Mouse (Mus musculus) C2C12 (cell line): Measurements from ENCODE around the gene Txlna.

Source experiments
- CEBPB ChIP-seq: IDR thresholded peaks from one replicate; pipeline ENCODE4 v1.6.1; 2011; ENCODE audit warnings: low read depth, mild to moderate bottlenecking, control low read depth, moderate library complexity
- CTCF ChIP-seq: IDR thresholded peaks from one replicate; pipeline ENCODE4 v1.5.1; 2011; ENCODE audit not compliant: control insufficient read depth, insufficient read depth, insufficient read length
- MAX ChIP-seq: IDR thresholded peaks from one replicate; pipeline ENCODE4 v1.6.1; 2011; ENCODE audit warnings: mild to moderate bottlenecking, control low read depth
- MYOD1 ChIP-seq: IDR thresholded peaks from one replicate; pipeline ENCODE4 v1.6.1; 2011; ENCODE audit warnings: low read depth; ENCODE audit not compliant: control insufficient read depth, insufficient read length
- MYOG ChIP-seq: IDR thresholded peaks from one replicate; pipeline ENCODE4 v1.6.1; 2011; ENCODE audit not compliant: control insufficient read depth, insufficient read length; ENCODE audit errors: extremely low read depth
- USF1 ChIP-seq: IDR thresholded peaks from one replicate; pipeline ENCODE4 v1.6.1; 2011; ENCODE audit warnings: low read depth, mild to moderate bottlenecking, control low read depth, moderate library complexity

- TF ChIP-seq MYOD1: no peak
- no peak for TF ChIP-seq MAX
- no peak for TF ChIP-seq CTCF
- TF ChIP-seq USF1: no peak
- no peak for TF ChIP-seq MYOG
- TF ChIP-seq CEBPB: no peak
Measured at GRCm38 (mm10) chr4:129631867-129632266, 9.0 kb downstream of the Txlna start.
